Mouse (Mus musculus): Measurements from ENCODE around the gene Olfr958. TPM values are rescaled to one million over a fixed set of nuclear protein-coding genes. Genes with fewer than 3 reads are reported as not detected.

Gene Olfr958
- polyA plus RNA-seq, 1 experiment from 2014 or later: not detected

DNA sequence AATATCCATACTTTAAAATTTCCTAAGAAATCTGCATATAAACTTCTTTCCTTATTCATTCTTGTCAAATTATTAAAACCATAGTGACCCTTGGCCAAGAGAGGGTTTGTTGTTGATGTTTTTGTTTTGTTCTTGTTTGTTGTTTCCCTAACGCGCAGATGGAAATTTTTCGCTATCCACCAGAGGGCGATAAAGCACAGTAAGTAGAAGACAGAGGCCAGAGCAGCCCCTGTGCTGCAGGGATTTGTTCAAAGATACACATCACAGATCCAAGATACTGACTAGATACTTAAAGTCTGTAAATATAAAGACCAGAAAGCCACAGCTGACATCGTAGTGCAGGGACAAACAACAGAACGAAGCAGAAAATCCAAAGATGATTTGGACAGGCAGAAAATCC is 44.9 kb downstream of the Olfr958 start:
- no peak overlapping the region for H3K27ac ChIP-seq (replicated peaks)
- WGBS: 10% methylated on average over 6 of the region's 6 CpGs
- no peaks in the 10 kb centered on the region for H3K36me3 ChIP-seq
- no peak overlapping the region for H3K9ac ChIP-seq
- peak; percentile 78; the same call in 1 of the 2 replicates for ATAC-seq (ENCODE audit: low FRiP score, low read depth)
- no peaks in the 10 kb centered on the region for H3K27me3 ChIP-seq
- H3K4me3 ChIP-seq: no peak overlapping the region
- H3K4me1 ChIP-seq (replicated peaks): no peaks in the 10 kb centered on the region
- no peaks in the 10 kb centered on the region for H3K9me3 ChIP-seq
- H3K4me2 ChIP-seq: no peak overlapping the region

Other genes with a start within 250 kb of the Olfr958 start
- gene Olfr948, start 228.0 kb downstream of the Olfr958 start, polyA plus RNA-seq (2015; fragmentation: Nextera tagmentation; extraction: Ambion mirVana): not detected in 2 replicates
- not detected in 2 replicates for gene Olfr951, start 166.6 kb downstream of the Olfr958 start, polyA plus RNA-seq (2015; fragmentation: Nextera tagmentation; extraction: Ambion mirVana)
- gene Olfr952, start 126.9 kb downstream of the Olfr958 start, polyA plus RNA-seq (2015; fragmentation: Nextera tagmentation; extraction: Ambion mirVana): not detected in 2 replicates
- gene Olfr954, start 97.4 kb downstream of the Olfr958 start, polyA plus RNA-seq (2015; fragmentation: Nextera tagmentation; extraction: Ambion mirVana): not detected in 2 replicates
- not detected in 2 replicates for gene Olfr955, start 82.1 kb downstream of the Olfr958 start, polyA plus RNA-seq (2015; fragmentation: Nextera tagmentation; extraction: Ambion mirVana)
- not detected in 2 replicates for gene Olfr44, start 60.1 kb downstream of the Olfr958 start, polyA plus RNA-seq (2015; fragmentation: Nextera tagmentation; extraction: Ambion mirVana)
- gene Olfr957, start 38.2 kb downstream of the Olfr958 start, polyA plus RNA-seq (2015; fragmentation: Nextera tagmentation; extraction: Ambion mirVana): not detected in 2 replicates
- gene Olfr959, start 21.5 kb upstream of the Olfr958 start, polyA plus RNA-seq (2015; fragmentation: Nextera tagmentation; extraction: Ambion mirVana): not detected in 2 replicates
- gene AW551984, start 50.3 kb upstream of the Olfr958 start, polyA plus RNA-seq (2015; fragmentation: Nextera tagmentation; extraction: Ambion mirVana): 158 and 162 TPM in 2 replicates
- gene Olfr148, start 56.6 kb upstream of the Olfr958 start, polyA plus RNA-seq (2015; fragmentation: Nextera tagmentation; extraction: Ambion mirVana): not detected in 2 replicates
- gene Olfr960, start 67.3 kb upstream of the Olfr958 start, polyA plus RNA-seq (2015; fragmentation: Nextera tagmentation; extraction: Ambion mirVana): not detected in 2 replicates
- not detected in 2 replicates for gene Olfr961, start 91.0 kb upstream of the Olfr958 start, polyA plus RNA-seq (2015; fragmentation: Nextera tagmentation; extraction: Ambion mirVana)
- gene Olfr963, start 113.2 kb upstream of the Olfr958 start, polyA plus RNA-seq (2015; fragmentation: Nextera tagmentation; extraction: Ambion mirVana): not detected in 2 replicates
- not detected in 2 replicates for gene Olfr149, start 153.1 kb upstream of the Olfr958 start, polyA plus RNA-seq (2015; fragmentation: Nextera tagmentation; extraction: Ambion mirVana)
- gene Olfr965, start 157.3 kb upstream of the Olfr958 start, polyA plus RNA-seq (2015; fragmentation: Nextera tagmentation; extraction: Ambion mirVana): not detected in 2 replicates
- not detected in 2 replicates for gene Olfr150, start 176.9 kb upstream of the Olfr958 start, polyA plus RNA-seq (2015; fragmentation: Nextera tagmentation; extraction: Ambion mirVana)
- gene Olfr967, start 192.2 kb upstream of the Olfr958 start, polyA plus RNA-seq (2015; fragmentation: Nextera tagmentation; extraction: Ambion mirVana): not detected in 2 replicates
- not detected in 2 replicates for gene Olfr968, start 229.2 kb upstream of the Olfr958 start, polyA plus RNA-seq (2015; fragmentation: Nextera tagmentation; extraction: Ambion mirVana)
- gene Olfr969, start 236.9 kb upstream of the Olfr958 start, polyA plus RNA-seq (2015; fragmentation: Nextera tagmentation; extraction: Ambion mirVana): not detected in 2 replicates

Measured in hindbrain, embryonic 15.5 days (tissue).